Mouse (Mus musculus) B cell, adult 2 months (primary cell): ENCODE results near the gene Arpc5.
A peak's percentile ranks its signal among the peaks of the same experiment; 100 is the strongest.
"Not testable (repeated sequence)": the region's sequence is repeated elsewhere in the genome, so short reads cannot be mapped to it uniquely, and the experiment has no call there.

Experiments
- DNase-seq, 2 experiments: peaks; one replicate each; pipeline ENCODE4 v3.0.0; 2022

Gene Arpc5

DNA sequence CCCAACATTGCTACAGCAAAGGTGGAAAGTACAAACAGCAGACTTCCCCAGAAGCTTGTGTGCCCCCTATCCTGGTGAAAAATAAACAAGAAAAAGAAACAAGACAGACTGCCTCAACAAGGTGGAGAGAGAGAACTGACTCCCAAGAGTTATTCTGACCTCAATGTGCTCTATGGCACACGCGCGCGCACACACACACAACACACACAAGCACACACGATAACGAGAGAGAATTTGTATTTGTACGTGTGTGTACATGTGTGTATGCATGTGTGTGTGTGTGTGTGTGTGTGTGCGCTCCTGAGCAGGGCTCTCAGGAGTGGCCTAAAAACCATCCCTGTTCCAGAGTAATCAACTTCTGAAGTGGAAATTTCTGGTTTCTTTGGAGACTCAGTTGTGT lies 18.3 kb downstream of the Arpc5 start:
- no peak for DNase-seq

DNA sequence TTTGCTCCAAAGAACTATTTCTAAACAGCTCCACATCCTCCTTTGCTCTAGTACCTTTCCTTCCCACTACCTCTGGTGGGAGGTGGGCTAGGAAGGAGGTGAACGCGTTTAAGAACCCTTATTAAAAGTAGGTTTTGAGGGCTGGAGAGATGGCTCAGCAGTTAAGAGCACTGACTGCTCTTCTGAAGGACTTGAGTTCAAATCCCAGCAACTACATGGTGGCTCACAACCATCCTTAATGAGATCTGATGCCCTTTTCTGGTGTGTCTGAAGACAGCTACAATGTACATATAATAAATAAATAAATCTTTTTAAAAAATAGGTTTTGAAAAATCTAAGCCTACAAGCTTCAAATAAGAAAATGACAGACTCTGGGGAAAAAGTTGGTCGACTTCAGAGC lies 19.1 kb downstream of the Arpc5 start:
- DNase-seq, result not testable (repeated sequence)

DNA sequence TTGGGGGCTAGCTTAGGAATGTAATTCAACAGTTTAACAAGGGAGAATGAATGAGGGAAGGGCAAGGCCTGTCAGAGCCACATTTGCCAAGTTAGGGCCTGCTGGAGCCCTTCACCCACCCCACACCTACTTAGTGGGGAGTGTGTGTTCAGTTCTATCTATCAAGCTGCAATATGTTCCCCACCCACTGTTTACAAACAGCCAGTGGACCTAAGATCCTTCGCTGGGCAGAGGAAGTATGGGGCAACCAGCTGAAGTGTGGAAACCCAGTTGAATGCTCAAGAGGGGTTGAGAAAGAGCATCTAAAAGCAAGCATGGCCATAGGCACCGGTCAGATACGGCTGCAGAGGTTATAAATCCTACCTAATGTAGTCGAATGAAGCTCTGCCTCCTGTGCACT lies 20.6 kb downstream of the Arpc5 start:
- DNase-seq, result no peak

DNA sequence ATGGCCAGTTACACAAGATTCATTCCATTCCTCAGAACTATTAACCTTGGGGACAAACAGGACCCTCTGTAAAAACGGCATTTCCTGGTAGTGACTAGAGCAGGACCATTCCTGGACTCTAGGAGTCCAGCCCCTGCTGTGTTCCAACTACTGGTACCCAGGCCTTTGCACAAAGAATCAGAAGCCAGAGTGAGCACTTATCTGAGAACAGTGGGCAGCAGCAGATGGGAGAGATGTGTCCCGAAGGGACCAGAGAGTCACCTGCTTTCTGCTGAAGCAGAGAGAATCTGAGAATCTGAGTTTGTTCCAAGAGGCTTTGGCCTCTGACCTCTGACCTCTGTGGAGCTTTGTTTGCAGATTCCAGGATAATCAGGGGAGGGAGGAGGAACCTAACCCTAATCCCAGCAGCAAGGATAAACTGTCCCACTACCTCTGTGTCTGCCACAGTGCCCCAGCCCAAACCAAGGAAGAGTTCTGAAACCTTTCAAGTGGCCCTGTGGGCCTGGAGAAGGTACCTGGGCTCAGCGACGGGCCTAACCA lies 21.8 kb downstream of the Arpc5 start:
- DNase-seq, result no peak

DNA sequence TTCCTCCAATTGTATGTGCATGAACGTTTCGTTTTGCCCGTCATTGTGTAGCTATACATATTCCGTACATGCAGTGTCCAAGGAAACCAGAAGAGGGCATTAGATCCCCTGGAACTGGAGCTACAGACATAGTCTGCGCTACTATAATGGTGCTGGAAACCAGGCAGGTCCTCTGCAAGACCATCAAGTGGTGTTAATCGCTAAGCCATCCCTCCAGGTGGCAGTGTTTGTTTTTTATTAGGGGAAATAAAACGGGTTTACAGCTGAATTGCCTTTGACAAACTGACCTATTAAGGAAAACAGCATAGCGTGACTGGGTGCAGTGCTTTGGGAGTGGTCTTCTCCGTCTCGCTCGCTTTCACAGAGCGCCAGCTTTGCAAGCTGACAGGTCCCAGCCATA lies 23.9 kb downstream of the Arpc5 start:
- peak; percentile 72 to 75 for DNase-seq

DNA sequence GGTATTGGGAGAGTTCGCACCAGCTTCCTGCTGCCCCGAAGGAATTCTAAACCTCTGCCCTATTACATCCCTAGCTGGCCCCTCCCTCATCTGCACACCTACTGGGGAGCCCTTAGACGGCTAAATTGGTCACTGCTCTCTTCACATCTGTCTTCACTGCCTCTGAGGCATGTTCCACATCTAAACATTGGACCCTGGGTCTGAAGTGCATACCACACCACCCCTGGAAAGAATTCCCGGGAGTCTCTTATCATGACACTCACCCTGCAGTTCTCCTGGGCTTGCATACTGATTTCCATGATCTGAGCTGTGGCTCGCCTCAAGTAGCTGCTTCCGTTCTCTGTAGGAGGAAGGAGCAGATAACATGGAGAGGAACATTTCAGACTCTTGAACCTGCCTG lies 24.5 kb downstream of the Arpc5 start:
- no peak for DNase-seq

DNA sequence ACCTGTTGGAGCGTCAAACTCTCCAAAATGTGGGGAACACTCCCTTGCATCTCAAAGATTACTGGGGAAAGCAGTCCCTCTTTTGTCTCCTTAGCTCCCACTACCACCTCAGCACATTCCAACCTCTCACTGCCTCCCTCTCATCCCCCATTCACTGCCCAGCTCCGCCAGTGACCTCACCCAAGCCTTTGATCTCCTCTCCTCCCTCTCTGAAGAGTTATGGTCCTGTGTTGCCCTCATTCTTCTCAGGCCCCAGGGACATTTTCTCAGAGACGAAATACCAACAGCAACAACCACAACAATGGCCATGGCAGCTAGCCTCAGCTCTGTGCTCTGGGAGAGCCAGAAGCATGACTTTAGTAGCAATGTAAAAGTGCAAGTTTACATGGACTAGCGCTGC lies 24.9 kb downstream of the Arpc5 start:
- no peak for DNase-seq

DNA sequence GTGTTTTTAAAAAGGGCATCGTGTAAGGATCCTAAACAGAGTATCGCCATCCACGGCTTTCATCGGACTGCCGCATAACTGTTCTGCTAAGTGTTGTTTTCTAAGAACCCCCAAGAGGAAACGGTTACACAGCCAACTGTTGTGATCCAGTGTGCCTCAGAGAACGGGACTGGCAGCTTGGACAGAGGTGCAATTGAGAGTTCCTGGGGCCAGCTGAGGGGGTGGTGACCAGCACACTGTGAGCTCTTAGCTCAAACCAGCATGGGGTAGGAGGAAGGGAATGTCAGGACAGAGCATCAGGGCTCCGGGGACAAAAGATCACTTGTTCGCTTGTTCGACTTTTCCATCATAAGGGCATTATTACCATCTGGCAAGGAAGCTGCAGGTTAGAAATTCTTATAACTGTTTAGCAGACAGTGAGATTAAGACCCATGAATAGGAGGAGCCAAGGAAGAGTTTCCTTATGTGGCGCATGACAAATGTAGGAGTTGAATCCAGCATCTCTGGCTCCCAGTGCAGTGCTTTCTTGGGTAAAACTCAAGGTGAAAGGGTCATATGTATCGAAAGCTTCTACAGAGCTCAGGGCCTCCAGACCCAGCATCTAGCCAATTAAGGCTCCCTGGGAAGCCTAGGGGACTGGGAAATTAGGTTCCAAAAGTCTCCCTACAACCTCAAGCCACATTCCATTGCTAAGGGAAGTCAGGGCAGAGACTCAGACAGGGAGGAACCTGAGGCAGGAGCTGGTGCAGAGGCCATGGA lies 26.6 kb downstream of the Arpc5 start:
- DNase-seq, result no peak

DNA sequence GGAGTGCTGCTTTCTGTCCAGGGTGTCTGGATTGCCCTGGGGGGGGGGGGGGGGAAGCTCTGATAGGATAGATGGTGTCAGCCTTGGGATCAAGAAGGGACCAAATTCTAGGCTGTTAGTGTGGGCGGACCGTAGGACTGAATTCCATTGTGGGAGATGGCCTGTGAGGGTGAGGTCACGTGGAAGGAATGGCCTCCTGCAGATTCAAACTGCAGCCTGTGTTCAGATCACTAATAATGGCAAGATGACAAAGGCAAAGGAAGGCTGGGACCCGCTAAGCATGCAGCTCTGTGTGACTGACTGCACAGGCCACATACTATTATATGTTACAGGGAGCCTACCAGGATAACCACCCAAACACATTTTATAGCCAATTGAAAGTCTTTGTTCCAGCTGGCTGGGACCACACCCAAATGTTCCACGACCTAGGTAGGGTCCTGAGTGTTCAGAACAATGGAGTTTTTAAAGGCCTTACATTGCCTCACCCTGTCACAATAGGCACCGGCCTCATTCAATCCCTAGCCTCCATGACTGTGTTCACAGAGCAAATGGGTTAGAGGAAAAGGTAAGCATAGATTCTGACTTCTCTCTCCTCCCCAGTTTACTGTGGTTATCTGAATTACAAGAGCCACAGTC lies 27.3 kb downstream of the Arpc5 start:
- no peak for DNase-seq

DNA sequence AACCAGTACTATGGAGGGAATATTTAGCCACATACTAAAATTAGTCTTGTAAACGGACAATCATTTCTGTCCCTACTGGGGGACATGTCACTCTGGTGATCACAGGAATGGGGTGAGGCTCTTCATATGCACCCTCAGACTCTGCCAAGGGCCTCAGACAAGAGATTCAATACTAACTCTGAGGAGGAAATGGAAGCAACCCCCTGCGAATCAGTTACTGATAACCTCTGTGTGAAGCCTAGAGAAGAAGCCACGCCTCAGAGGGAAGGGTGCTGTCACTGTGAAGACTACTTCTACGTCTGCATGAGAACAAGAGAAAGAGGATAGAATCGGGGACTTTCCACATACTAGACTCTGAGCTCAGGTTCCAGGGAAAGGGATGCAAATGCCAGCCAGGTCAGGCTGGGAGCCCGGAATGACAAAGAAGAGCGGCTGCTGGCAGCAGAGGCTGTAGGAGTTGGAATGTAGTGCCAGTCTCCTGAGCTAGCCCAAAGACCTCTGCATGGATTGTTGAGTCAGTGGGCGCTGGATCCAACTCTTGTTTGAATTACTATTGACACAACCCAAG lies 29.4 kb downstream of the Arpc5 start:
- DNase-seq, result no peak

DNA sequence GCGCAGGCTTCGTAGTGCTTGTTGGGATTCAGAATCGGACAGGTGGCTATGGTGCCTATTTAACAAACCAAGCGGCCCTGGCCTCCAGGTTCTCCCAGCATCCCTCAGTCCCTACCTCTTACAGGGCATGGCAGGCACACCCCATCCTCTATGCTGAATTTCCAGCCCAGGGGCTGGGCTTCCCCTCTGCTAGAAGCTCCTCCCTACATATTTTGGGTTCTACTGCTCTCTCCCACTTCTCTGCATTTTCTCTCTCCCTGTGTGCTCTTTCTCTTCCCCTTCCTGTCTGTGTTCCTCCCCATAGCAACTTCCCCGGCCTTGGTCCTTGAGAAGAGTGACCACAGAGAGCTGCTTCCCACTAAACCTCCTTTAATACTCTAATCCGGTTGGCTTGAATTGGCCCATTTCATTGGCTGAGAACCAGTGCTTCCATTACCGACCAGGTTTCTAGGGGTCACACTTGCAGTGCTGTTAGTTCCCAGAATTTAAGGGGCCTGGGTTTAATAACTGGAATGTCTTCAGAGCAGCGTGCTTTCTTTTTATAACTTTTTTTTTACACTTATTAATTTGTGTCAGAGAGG lies 30.4 kb downstream of the Arpc5 start:
- DNase-seq, result no peak

DNA sequence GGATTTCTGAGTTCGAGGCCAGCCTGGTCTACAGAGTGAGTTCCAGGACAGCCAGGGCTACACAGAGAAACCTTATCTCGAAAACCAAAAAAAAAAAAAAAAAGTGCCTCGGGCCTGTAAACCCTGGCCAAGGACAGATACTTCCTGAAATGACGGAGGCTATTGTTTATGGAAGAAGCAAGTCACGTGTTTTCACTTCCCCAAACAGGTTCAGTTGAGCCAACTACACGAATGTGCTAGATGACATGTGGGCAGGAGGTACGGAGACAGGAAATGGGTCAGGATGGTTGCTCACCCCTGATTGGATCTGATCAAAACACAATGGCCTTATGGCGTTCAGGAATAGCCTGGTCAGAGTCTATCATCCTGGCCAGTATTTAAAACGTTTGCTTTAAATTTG lies 31.8 kb downstream of the Arpc5 start:
- DNase-seq, result peak; percentile 53 to 60

DNA sequence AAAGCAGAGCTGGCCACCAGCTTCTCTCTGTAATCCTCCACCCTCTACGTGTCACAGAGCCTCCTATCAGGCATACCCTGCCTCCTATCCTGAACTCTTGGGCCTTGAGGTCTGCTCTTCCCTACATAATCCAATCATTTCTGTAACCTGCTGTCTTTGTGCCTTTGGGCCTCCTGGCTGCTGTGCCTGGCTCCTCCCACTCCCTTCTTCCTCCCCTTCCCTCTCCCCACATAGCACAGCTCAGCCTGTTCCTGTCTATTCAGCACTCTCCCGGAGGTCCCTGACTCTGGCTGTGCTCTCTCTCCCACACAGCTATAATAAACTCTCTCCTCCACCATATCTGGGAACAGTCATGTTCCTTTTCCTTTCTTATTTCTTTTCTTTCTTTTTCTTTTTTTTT lies 33.6 kb downstream of the Arpc5 start, which contains the start of gene Ncf2:
Gene Ncf2 (plus strand): TSS at position 298 of the 400 bp plus-strand sequence.
- no peak for DNase-seq

DNA sequence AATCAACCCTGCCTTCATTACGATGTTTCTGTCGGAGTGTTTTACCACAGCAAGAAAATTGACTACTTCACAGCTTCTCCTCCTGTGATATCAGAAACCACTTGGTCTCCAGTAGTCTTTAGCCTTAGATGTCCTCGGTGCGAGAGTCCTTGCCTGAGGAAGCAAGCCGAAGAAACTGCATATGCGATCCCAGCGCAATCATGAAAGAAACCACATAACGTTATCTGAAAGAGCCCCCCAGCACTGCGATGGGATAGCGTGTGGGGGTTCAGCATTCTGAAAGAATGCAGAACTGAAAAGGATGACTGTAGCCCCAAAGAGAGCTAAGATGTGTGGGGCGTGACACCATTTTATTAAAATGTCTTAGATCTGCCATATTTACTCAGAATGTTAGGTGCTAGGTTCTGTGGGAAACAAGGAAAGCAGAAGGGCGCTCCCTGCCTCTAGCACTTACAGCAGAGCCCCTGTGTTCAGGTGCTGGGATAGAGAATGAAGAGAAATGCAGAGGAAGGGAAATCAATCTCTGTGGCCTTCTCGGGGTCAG lies 34.4 kb downstream of the Arpc5 start:
- DNase-seq, result no peak

DNA sequence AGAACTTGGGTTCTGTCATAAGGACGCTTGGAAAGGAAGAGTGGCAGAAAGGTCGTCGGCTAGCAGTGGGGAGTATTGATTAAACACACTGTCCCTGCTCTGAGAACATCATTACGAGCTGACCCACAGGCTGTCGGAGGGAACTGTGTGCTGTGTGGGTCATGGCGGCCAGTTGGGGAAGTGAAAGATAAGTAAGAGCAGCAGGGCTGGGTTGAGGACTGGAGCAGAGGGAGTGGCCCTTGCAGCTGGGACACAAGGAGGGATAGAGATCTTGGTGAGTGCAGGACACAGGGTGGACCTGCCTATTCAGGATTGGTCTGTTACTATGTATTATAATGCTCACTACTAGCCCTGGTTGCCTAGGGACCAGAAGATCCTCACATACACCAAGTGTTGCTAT lies 38.6 kb downstream of the Arpc5 start:
- DNase-seq, result no peak

DNA sequence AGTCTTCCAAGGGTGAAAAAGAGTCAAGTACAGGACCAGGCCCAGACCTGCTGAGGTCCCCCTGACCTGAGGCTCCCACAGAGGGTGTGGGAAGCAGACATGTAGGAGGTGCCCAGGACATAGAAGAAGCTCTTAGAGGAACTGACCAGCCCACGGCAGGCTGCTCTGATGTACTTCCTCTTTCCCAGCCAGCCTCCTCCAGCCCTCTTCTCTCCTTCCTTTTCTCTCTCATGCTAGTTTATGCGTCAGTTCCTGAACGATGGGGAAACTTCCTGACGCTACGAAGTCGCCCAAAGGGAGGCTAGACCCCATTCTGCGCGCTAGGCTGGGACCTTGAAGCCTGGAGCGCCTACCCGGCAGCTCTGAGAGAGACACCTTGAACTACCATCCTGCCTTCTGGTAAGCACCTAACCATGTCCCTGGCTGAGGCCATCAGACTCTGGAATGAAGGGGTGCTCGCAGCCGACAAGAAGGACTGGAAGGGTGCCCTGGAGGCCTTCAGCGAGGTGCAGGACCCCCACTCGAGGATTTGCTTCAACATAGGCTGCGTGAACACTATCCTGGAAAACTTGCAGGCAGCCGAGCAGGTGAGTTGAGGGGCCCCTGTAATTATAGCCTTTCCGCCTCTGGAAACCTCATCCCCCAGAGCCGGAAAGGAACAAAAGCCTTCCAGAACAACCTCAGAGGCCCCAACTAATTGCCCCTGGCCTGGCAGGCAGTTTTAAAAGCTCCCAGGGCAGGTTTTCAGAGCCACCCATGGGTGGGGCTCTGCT lies 41.5 kb downstream of the Arpc5 start:
- DNase-seq, result peak; percentile 64 to 65

DNA sequence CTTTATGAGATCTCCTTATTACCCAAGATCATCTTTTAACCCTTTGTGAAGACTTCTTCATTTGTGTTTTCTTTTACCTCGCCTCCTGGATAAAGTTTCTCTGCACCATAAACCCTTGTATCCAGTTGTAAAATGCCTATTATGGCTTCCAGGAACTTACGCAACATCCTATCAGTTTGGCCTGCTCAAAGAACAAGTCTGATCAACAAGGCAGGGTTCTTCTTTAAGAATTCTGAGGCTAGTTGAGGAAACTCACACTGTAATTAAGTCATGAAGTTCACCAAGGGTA lies 42.0 kb downstream of the Arpc5 start:
- DNase-seq, result no peak

DNA sequence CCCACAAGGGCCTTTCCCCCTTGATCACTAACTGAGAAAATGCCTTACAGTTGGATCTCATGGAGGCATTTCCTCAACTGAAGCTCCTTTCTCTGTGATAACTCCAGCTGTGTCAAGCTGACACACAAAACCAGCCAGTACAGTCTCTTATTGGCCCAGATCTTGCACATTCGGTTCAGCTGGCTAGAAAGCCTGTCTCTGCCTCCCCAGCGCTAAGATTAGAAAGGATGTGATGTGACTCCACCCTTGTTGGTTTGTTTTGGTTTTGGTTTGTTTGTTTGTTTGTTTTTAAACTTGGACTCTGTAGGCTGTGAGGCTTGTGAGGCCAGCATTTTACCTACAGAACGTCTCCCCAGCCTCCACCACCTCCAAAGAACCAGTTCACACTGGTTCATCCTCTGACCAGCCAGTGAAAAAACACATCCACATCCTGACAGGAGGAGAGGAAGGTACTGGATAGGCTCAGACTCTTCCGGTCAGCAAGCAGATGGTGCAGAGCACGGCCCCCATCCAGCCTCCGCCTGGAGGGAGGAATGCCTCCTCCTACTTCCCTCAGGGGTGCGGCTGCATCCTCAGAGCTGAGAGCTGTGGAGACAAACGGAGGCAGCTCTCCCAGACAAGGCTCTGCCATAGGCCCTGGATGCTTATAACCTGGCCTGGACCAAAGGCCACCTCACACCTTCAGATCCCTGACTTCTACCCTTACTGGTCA lies 43.4 kb downstream of the Arpc5 start:
- no peak for DNase-seq

DNA sequence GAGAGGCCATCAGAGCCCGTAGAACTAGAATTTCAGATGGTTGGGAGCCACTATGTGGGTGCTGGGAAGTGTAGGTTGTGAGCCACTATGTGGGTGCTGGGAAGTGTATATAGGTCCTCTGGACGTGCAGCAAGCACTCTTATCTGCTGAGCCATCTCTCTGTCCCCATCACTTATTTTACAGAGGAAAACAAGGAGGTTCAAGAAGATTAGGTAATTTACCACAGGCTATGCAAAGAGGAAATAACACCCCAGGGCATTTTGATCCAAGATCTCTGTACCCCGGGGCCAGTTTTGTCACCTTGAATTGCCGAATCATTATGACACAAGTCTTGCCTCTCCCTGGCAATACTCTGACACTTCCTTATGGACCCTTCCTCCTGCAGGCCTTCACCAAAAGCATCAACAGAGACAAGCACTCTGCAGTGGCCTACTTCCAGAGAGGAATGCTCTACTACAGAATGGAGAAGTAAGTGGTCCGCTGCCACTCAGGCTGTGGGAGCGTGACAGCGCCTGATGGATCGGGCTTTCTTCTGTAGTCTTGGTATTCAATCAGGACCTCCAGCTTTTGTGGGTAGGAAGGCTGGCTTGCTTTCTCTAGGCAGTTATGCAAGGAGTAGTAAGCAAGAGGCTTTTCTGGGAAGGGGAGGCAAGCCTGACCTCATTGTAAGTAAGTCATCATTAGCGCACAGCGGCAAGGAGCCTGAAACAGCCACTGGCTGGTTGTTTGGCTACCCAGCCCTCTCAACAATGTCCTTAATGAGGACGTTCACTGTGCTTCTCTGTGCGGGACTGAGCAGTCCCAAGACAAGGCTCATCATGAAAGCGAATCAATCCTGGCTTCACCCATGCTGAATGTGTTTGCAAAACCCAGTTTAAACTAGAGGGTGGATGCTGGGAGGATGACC lies 44.4 kb downstream of the Arpc5 start:
- DNase-seq, result no peak

DNA sequence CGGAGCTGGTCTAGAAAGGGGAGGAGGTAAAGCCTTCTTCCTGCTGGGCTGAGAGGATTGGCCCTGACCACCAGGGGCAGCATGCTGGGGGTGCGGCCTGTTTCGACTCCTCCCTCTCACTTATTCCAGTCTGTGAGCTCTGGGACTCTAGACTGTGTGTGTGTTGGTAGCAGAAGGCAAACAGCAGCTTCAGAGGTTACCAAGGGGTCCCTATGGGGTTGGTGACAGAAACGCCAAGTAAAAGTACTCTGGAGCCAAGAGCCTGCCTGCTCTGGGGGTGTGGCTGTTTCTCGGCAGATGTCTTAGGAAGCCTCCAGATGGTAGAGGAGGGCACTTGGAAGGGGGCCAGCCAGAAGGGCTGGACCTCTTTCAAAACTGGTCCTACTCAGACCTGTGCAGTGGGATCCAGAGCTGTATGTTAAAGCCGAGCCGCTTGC lies 48.9 kb downstream of the Arpc5 start:
- peak; percentile 64 to 69 for DNase-seq
